Mouse (Mus musculus) MEL (cell line): ENCODE results near the gene Col25a1. TPM values are rescaled to one million over a fixed set of nuclear protein-coding genes. Genes with fewer than 3 reads are reported as not detected.

Experiments
- polyA plus RNA-seq, 2 experiments: library from polyadenylated mRNA; stranded (reverse) in 1 of 2; unstranded in 1 of 2; fragments of >175 nt in 1 of 2; fragments of >200 nt in 1 of 2; gene quantifications; 2 replicates each; pipeline versions ENCODE4 v1.2.1 to v1.2.4; 2012; ENCODE audit warnings: low replicate concordance in 2 of 2, low read depth in 1 of 2; ENCODE audit not compliant: insufficient read length in 2 of 2, insufficient read depth in 1 of 2, missing spikeins in 1 of 2
- total RNA-seq: library from RNA; depleted of rRNA; stranded (reverse); fragments of 300-350 nt; gene quantifications from 2 replicates; pipeline ENCODE4 v1.2.3, GENCODE M21; 2012; rRNA removed

Gene Col25a1
- total and polyA plus RNA-seq, 3 experiments: not detected

Other genes with a start within 250 kb of the Col25a1 start
- 8.7 and 9.3 TPM in 2 replicates for gene Casp6, start 230.1 kb upstream of the Col25a1 start, total RNA-seq
- gene Casp6, start 230.1 kb upstream of the Col25a1 start, polyA plus RNA-seq: 10 to 100 TPM in 1 of 2 experiments, not detected in 1; 34.2 TPM
- gene Mcub, start 161.3 kb upstream of the Col25a1 start, total RNA-seq: not detected in 2 replicates
- gene Mcub, start 161.3 kb upstream of the Col25a1 start, polyA plus RNA-seq: not detected
- gene Sec24b, start 69.9 kb upstream of the Col25a1 start, total RNA-seq: 18.6 and 29.2 TPM in 2 replicates
- 10 to 100 TPM; 54.4 to 56.3 TPM for gene Sec24b, start 69.9 kb upstream of the Col25a1 start, polyA plus RNA-seq